Mouse (Mus musculus) small intestine, adult 2 months (tissue): Measurements from ENCODE around the gene Gm281.

Experiments used
- CTCF ChIP-seq: fragments of 200-500 bp; IDR thresholded peaks from 2 replicates; pipeline ENCODE4 v1.5.1; 2012; ENCODE audit warnings: low read depth, mild to moderate bottlenecking, control low read depth, inconsistent platforms, low read length, moderate library complexity, mixed read lengths; ENCODE audit not compliant: insufficient replicate concordance, insufficient read length; ENCODE audit errors: extremely low read depth
- POLR2A ChIP-seq: fragments of 200-500 bp; IDR thresholded peaks from 2 replicates; pipeline ENCODE4 v1.6.1; 2012; ENCODE audit warnings: low read depth, mild to moderate bottlenecking, control low read depth, inconsistent platforms, low read length, moderate library complexity

DNA sequence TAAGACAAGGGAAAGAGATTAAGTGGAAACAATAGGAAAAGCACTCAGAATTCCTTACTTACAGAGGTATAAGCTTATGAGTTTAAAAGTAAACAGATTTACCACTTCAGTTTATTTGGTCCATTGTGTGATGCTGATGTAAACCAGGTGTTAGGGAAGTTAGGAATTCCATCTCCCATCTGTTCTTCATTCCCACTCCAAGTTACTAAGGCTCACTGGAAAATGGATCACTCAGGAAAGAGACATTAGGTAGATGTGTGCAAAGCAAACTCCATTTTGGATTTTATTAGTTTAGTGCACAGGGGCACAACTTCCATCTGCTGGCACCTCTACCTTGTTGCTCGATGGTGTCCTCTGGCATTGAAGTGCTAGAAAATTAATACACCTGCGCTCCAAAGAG lies 4.1 kb downstream of the Gm281 start:
- TF ChIP-seq CTCF (no peak), POLR2A (no peak)
